Mouse (Mus musculus) heart, postnatal 4 days (tissue): ENCODE data around the gene Cdk14. TPM values are rescaled to one million over a fixed set of nuclear protein-coding genes. Genes with fewer than 3 reads are reported as not detected.
A peak's percentile ranks its signal among the peaks of the same experiment; 100 is the strongest.

Experiments used
- DNase-seq: peaks from one replicate; pipeline ENCODE4 v3.0.0; 2021
- total RNA-seq, 2 experiments: library from RNA; stranded (reverse); gene quantifications; 2 replicates each; pipeline ENCODE4 v1.2.3; 2021

The Cdk14 gene
- total RNA-seq, 2 experiments from 2014 or later = 26.6 to 27.4 TPM

GRCm38 (mm10) chr5:5180311-5180710, 239.8 kb downstream of the Cdk14 start:
- peak; percentile 47 for DNase-seq

DNA sequence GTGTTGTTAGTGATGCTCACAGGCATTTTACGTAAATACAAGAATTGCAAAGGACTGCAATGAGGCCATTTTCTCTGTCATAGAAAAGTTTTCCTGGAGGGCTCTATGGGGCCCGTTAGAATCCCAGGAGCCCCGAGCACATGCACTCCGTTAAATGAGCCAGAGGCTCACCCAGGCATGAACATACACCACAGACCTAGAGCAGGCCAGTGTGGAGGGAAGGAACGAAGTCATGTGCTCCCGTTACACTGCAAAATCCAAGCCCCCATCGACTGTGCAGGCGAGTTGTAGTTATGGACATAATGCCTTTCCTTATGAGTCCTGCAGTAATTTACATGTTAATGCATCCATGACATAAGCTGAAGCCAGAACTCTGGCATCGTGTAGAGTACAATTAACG, 244.1 kb downstream of the Cdk14 start:
- no peak for DNase-seq

GRCm38 (mm10) chr5:5175611-5176010, 244.5 kb downstream of the Cdk14 start:
- no peak for DNase-seq

- DNase-seq = no peak
Observed at GRCm38 (mm10) chr5:5175090-5175489, 245.0 kb downstream of the Cdk14 start.

DNA sequence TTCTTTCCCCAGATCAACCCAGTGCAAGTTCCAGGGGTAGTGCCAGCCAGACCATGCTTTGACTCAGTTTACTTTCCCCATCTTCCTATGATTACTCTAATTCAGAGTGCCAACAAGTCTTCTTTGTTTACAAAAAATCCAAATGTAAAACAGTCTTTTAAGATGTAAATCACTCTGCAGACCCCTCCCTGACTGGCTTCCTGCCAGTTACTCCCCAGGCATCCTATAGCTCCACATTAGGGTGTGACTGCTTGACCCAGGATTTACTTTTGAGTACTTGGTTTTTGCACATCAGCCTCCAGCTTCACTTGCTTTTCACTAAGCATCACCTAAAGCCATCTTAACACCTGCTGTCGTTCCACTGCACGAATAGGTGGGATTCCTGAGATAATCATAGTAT, 254.0 kb downstream of the Cdk14 start:
- no peak for DNase-seq

DNA sequence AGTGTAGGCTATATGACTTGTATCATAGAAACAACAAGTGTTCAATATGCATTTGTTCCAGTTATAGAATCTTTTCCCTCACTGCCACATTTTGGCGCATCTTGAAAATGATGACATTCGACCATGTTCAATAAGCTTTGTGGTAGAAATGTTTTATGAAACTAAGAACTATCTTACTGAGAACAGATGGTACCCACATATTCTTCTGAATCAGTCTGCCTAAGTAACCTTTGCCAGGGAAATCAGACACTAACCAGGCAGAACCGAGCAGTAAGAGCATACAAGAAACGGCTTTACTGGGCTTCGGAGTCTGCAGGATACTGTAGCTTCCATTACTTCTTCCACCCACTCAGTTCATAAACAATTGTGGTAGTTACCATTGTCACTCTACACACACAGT, 255.8 kb downstream of the Cdk14 start:
- no peak for DNase-seq

GRCm38 (mm10) chr5:5163823-5164222, 256.3 kb downstream of the Cdk14 start:
- no peak for DNase-seq

- DNase-seq = no peak
Observed at GRCm38 (mm10) chr5:5159521-5159920, 260.6 kb downstream of the Cdk14 start.

DNA sequence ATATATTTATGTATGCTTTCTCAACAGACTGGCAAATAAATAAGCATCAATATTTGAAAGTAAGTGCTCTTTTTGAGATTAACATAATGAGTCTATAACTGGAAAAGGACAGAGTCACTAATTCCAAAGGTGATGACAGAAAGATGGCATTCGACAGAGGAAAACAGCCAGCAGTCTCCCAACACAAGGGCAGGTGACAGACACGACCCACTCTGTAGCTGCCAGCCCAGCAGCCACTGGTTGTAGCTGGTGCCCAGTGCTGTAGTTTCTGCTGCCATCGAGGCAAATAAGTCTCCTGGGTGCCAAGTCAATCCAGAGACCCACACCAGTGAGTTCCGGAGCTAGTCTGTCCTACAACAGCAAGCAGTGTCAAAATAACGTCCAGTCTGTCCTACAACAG, 280.3 kb downstream of the Cdk14 start:
- peak; percentile 13 for DNase-seq

GRCm38 (mm10) chr5:5134905-5135511, 285.1 kb downstream of the Cdk14 start:
- no peak for DNase-seq

DNA sequence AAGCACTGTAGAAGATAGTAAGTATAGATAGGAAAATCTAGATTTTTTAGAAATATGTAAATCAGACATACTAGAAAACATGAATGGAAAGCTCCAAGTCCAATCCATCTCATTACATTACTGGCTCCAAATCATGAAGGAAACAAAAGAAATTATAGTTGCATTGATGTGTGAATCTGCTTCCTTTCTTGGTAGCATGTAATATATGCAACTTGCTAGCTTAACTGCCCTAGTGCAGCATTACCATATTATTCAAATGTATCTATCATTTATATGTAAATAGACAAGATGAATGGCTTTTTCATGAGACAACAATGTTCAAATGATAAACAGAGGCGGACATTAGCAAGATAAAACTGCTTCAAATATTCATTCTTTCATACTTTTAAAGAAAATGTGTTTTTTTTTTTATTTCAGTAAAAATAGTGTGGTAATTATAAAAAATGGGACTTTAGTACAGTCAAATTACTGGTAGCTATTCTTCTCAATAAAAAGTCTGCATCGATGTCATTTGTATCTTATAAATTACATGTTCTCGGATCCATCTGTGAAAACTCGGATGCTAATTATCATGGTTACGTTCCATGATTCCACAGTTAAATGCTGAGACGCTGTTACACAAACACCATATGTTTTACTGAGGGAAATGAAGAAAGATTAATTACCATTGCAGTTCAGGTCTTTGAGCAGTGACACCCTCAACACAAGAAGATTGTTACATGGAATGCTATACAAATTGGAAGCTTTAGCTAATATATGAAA, 285.8 kb downstream of the Cdk14 start:
- DNase-seq = no peak

GRCm38 (mm10) chr5:5128852-5129251, 291.3 kb downstream of the Cdk14 start:
- DNase-seq = no peak

- no peak for DNase-seq
Observed at GRCm38 (mm10) chr5:5124645-5125044, 295.5 kb downstream of the Cdk14 start.

DNA sequence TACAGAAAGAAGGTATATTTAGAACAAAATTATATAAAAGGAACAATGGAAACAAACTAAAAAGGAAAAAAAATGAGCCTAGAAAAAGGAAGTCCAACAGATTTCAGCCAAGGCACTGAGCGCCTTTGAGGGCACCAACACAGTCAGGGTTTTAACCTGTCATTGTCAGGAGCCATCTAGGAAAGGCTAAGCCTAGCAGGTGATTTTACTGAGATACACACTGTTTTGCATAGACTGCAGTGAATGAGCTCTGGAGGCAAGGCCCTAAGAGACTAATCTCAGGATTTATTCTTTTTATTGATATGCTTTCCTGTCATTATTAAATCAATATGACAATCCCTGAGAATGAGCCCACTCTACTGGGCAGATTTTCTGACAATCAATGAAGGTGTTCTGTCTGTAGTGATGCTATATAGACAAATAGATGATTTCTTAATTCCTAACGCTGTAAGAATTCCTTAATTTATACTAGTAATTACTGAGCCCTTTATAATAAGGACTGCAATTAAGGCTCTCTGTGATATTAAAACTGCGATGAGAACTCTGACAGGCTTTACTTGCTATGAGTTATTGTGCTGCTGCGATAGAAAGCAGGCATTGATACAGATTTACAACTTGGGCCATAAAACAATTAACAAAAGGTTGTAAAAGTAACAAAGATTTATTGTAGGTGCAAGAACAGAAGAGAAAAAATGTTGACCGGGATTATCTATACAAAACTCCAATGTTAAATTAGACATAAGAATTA, 303.2 kb downstream of the Cdk14 start:
- DNase-seq = no peak

DNA sequence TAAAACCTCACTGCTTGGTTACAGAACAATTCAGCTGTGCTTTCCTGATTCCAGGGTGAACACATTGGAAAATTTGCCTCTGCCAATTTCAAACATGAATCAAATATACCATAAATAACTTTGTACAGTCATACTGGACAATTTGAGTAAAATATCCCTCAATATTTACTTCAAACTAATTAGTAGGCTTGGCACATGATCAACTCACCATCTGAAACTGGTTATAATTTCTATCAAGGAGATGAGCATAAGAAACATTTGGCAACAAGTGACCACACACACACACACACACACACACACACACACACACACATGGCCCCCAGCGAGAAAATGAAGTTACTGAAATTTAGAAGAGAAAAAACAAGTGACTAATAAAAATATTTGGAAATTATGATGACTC, 304.6 kb downstream of the Cdk14 start:
- no peak for DNase-seq

DNA sequence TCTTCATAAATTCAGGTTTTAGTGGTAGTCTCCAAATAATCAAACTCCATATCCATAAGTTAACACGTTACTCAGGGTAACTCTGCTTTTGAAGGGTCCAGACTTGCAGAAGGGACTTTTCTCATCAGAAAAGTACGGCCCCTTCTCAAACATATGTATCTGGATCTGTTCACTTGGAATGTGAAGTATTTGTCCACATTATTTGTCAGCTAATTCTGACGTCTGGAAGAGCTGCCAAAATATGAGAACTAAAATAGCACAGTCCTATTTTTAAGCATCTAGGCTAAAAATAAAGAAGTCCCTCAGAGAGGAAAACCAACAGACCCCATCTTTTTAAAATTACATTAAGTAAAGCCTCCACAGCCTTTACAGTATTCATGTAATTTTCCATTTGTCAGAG, 310.5 kb downstream of the Cdk14 start:
- DNase-seq = no peak

GRCm38 (mm10) chr5:5109017-5109416, 311.1 kb downstream of the Cdk14 start:
- no peak for DNase-seq

DNA sequence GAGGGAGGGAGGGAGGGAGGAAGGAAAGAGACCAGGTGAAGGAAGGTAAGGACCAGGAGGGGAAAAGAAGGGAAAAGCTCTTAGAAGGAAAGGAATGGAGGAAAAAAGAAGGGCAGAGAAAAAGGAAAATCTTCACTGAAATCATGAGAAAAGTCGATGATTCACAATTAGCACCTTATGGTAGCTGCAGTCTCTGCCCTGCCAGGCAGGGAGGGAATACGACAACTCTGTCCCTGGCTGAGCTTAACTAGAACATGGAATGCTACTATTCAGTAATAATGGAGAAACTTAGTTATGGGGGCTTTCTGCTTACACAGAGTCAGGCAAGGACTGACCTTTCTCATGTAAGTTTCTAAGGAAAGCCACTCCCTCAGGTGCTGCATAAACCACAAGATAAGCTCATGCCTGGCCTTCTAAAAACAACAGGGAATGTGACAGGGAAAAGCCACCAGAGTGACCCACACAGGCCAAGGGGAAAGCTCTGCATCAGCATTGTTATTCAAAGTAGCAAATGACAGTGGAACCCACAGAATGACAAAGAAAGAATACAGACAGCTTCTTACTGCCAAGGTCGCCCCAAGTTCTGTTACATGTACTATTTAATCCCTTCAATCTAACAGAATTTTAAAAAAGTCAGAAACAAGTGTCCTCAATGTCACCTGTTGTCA, 323.7 kb downstream of the Cdk14 start:
- no peak for DNase-seq

DNA sequence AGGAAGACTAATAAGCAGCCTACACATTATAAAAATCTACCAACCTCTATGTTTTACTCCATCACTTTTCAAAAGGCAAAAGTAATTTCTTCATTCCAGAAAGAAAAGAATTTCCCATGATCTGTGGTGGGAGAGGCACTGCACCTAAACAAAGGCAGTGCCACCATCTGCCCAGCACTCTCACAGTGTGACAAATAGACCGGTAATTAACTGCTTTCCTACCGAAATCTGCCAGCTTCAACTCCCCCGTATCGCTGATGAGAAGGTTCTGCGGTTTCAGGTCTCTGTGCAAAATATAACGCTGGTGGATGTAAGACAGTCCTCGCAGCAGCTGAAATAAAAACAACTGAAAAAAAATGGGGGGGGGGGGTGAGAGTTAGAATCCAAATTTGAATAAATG, 327.4 kb downstream of the Cdk14 start:
- DNase-seq = no peak

GRCm38 (mm10) chr5:5071526-5071925, 348.6 kb downstream of the Cdk14 start:
- DNase-seq = no peak

DNA sequence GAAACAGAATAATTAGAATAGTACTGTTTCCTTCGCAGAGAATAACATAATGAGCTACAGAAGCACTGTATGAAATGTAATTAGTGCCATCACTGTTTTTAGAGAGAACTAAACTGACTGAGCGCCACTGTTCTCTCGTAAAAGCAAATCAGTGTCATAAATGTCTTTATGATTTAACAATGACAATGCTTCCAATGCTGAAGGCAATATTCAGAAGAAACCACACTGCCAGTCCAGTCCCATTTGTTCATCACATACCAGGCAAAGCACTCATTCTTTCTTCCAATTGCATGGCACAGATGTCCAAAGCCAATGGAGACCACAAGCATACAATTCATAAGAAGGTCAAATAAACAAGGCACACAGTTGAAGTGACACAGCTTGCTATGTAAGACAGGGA, 355.4 kb downstream of the Cdk14 start:
- DNase-seq = no peak

DNA sequence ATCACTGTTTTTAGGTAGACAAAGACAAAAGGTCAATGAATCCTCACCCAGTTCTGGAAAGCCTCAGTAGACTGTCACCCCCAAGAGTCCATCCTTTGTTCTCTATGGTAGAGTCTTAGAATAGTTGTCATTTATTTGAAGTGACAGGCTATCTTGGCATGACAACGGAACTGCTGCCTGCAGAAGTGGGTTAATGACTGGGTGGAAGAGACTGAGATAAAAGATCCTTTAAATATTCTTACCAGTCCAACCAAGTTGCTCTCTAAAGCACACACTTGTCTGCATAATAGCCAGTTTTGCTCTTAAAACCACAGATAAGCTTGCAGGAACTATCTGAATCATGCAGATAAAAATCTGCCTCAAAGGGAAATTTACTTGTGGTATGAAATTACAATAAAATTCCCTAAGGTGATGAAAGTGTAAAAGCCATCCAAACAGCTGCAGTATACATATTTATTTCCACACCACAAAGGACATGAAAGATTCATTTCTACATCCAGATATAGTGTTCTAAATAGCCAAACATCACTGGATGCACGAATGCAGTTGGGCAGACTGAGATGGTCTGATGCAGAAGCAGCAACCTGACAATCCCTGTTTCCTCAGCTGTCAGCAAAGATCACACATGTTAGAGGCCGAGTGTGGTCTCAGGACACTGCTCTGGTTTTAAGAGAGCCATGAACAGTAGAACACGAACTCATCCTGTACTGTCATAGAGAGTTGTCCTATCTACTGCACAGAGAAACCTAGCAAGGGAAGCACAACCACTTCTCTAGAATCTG, 363.8 kb downstream of the Cdk14 start:
- DNase-seq = no peak
